Mouse (Mus musculus): ENCODE measurements at regions not wholly inside any gene's neighbourhood (a gene's known extent, or its start where the extent isn't known, plus 50 kb on each side); places are given as distances from the start of the nearest gene placed in this dataset.
A peak's percentile ranks its signal among the peaks of the same experiment; 100 is the strongest.

DNA sequence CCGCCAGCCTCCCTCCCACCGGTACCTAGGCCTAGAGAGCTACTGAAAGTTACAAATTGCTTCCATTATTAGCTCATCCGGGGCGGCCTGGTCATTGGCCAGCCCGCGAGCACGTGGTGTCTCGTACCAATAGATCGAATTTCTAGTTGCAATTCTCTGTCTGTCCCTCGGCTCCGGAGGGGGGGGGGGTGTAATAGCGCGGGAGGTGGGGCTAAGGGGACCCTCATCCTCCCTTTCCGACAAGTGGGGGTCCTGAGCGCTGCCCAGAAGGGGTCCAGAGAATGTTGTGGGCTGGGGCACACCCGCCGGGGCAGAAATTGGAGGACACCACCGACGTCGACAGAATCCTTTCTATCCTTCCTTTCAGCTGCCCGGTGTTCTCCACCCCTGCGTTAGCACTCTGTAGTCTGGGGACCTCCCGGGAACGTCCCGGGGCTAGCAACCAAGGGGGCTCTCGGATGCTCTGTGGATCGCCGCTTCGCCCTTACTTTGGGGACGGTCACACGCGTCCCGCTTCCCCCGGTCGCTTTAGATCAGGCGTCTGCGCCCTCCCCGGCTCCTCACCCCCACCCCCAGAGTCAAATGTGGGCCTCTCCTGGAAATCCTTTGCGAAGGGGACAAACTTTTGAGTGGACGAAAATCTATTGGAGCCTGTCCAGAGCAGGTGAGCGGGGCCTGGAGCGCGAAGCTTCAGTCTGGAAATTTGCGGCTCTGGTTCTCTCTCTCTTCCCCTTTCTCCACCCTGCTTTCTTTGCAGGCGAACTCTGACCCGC is 64.6 kb downstream of the Smug1 start:
- H3K36me3 ChIP-seq = no peaks in the 10 kb centered on the region
- peak overlapping the region; percentile 64 for H3K4me3 ChIP-seq
- peak overlapping the region; percentile 75 for H3K27ac ChIP-seq
- DNase-seq (ENCODE audit: low spot score) = peak; percentile 80
- no peaks in the 10 kb centered on the region for H3K9me3 ChIP-seq (replicated peaks)
- H3K27me3 ChIP-seq (ENCODE audit: low read depth, poor library complexity, severe bottlenecking) = peaks cover 92% of the 10 kb centered on the region
- WGBS = under 1% methylated on average over 46 of the region's 46 CpGs
- peaks cover 47% of the 10 kb centered on the region for H3K4me1 ChIP-seq

DNA sequence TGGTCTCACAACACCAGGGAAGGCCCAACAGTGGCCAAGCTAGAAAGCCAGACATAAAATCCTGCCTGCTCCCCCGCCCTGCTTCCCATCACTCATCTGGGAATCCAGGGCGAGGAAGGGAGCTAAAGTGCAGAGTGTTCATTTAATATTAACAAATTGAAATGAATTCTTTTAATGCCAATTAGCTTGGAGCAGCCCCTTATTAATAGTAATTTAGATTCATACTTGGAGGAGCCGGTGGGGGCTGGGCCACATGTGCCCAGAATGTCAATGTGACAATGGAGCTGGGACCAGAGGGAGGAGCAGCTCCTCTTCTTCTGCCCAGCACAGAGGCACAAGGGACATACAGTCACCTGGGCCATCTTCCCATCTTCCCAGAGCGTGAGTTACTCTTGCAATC is 66.8 kb downstream of the Smug1 start:
- Histone ChIP-seq H3K4me1 (peaks cover 32% of the 10 kb centered on the region), H3K36me3 (no peaks in the 10 kb centered on the region), H3K27me3 (ENCODE audit: low read depth, poor library complexity, severe bottlenecking) (peaks cover 91% of the 10 kb centered on the region), H3K27ac (no peak overlapping the region), H3K4me3 (no peak overlapping the region), H3K9me3 (replicated peaks) (no peaks in the 10 kb centered on the region)
- 69% methylated on average over 4 of the region's 4 CpGs for WGBS
- no peak for DNase-seq (ENCODE audit: low spot score)

DNA sequence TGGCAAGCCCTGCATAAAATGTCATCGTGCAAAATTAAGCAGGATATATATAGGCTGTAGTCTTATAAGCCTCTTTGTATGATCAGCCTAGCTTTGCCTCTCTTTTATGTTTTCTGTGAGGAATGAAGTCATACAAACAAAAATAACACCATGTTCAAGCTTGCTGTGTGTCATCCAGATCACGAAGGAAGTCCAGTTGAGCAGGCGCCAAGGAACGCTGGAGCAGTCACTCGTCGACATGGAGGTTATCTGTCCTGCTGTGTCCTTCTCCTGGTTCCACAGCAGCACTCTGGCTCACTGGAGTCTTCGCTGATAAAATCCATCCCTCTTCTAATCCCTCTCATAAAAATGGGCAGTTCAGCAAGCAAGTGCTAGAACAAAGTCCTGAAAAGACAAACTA is 72.4 kb downstream of the Smug1 start:
- DNase-seq (ENCODE audit: low spot score) = no peak
- peaks cover 7% of the 10 kb centered on the region; the same call in 1 of the 2 replicates for H3K4me1 ChIP-seq
- H3K36me3 ChIP-seq = no peaks in the 10 kb centered on the region; the same call in 1 of the 2 replicates
- 71% methylated on average over 7 of the region's 7 CpGs for WGBS
- H3K9me3 ChIP-seq (replicated peaks) = no peaks in the 10 kb centered on the region
- peaks cover 76% of the 10 kb centered on the region for H3K27me3 ChIP-seq (ENCODE audit: low read depth, poor library complexity, severe bottlenecking)
- no peak overlapping the region for H3K27ac ChIP-seq
- H3K4me3 ChIP-seq = no peak overlapping the region

DNA sequence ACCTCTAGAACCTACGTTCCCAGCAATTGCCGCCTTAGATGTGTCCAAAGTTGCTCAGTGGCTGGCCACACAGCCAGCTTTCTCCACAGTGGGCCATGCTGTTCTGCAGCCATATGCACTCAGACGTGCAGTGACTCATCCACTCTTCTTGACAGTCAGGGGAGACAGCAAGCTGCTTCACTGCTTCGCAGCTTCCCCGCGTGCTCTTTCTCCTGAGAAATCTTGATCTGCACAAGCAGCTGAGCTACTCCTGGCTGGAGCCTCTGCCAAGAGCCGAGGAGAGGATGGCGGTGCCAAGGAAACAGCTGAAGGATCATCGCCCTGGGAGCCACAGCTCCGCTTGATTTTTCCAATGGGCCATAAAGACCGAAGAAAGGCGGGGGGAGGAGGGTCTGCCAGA is 73.2 kb downstream of the Smug1 start:
- peaks cover 77% of the 10 kb centered on the region for H3K27me3 ChIP-seq (ENCODE audit: low read depth, poor library complexity, severe bottlenecking)
- 77% methylated on average over 12 of the region's 12 CpGs for WGBS
- no peak for DNase-seq (ENCODE audit: low spot score)
- no peak overlapping the region for H3K4me3 ChIP-seq
- no peaks in the 10 kb centered on the region for H3K9me3 ChIP-seq (replicated peaks)
- H3K4me1 ChIP-seq = peaks cover 7% of the 10 kb centered on the region; the same call in 1 of the 2 replicates
- no peaks in the 10 kb centered on the region; the same call in 1 of the 2 replicates for H3K36me3 ChIP-seq
- H3K27ac ChIP-seq = no peak overlapping the region

- DNase-seq (ENCODE audit: low spot score) = no peak
- no peaks in the 10 kb centered on the region; the same call in 1 of the 2 replicates for H3K36me3 ChIP-seq
- H3K4me1 ChIP-seq = peaks cover 8% of the 10 kb centered on the region; the same call in 1 of the 2 replicates
- no peak overlapping the region for H3K4me3 ChIP-seq
- peaks cover 79% of the 10 kb centered on the region for H3K27me3 ChIP-seq (ENCODE audit: low read depth, poor library complexity, severe bottlenecking)
- H3K9me3 ChIP-seq (replicated peaks) = no peaks in the 10 kb centered on the region
- no peak overlapping the region for H3K27ac ChIP-seq
These were observed 73.8 kb downstream of the Hoxc4 start for GRCm38 (mm10) chr15:103092496-103092895.

GRCm38 (mm10) chr15:103090280-103091164 is 71.8 kb downstream of the Hoxc4 start:
- Histone ChIP-seq H3K4me1 (peaks cover 22% of the 10 kb centered on the region), H3K27ac (no peak overlapping the region), H3K27me3 (ENCODE audit: low read depth, poor library complexity, severe bottlenecking) (peaks cover 80% of the 10 kb centered on the region), H3K4me3 (no peak overlapping the region), H3K36me3 (no peaks in the 10 kb centered on the region; the same call in 1 of the 2 replicates), H3K9me3 (replicated peaks) (no peaks in the 10 kb centered on the region)
- DNase-seq (ENCODE audit: low spot score) = no peak
- WGBS = 70% methylated on average over 6 of the region's 6 CpGs

- Histone ChIP-seq H3K9me3 (replicated peaks) (no peaks in the 10 kb centered on the region), H3K36me3 (no peaks in the 10 kb centered on the region; the same call in 1 of the 2 replicates), H3K27ac (no peak overlapping the region), H3K4me1 (peaks cover 23% of the 10 kb centered on the region), H3K4me3 (no peak overlapping the region), H3K27me3 (ENCODE audit: low read depth, poor library complexity, severe bottlenecking) (peaks cover 81% of the 10 kb centered on the region)
- 76% methylated on average over 1 of the region's 1 CpGs for WGBS
- no peak for DNase-seq (ENCODE audit: low spot score)
These were observed 71.1 kb downstream of the Hoxc4 start for GRCm38 (mm10) chr15:103089852-103090251.

DNA sequence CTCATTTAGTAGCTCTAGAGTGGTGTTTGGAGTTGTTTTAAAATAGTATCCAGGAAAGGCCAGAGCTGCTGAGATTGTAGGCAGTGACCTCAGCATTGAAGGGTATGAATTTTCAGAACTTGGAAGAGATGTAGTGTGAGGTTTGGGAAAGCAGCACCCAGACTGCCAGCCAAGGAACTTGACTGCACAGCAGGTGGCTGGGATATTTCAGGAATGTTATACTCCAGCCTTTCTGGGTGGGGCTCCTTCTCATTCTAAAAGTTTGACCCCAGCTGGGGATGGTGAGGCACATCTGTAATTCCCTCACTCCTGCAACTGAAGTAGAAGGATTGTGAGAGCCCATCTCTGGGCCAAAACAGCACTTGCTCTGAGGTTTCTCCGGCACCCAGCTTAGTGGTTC is 70.7 kb downstream of the Hoxc4 start:
- no peak for DNase-seq (ENCODE audit: low spot score)
- Histone ChIP-seq H3K27me3 (ENCODE audit: low read depth, poor library complexity, severe bottlenecking) (peaks cover 82% of the 10 kb centered on the region), H3K4me3 (no peak overlapping the region), H3K9me3 (replicated peaks) (no peaks in the 10 kb centered on the region), H3K27ac (no peak overlapping the region), H3K4me1 (peaks cover 23% of the 10 kb centered on the region), H3K36me3 (no peaks in the 10 kb centered on the region; the same call in 1 of the 2 replicates)
- WGBS = 67% methylated on average over 1 of the region's 1 CpGs

DNA sequence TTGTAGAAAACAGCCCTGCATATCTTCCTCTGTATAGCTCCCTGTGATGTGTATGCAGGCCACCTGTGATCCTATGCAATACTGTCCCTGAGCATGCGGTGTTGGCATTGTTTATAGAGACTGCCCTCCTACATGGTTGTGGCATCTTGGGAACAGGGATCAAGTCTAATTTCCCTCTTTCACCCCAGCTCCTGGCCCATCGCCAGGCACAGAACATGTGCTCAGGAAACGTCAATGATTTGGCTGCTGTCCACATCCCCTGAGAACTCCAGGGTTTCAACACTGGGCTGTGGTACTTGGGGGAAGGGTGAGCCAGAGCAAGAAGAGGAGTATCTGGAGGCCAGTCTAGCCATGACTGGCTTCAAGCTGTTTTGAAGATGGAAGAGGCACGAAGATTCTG is 68.5 kb downstream of the Hoxc4 start:
- Histone ChIP-seq H3K27ac (no peak overlapping the region), H3K4me1 (peaks cover 19% of the 10 kb centered on the region), H3K27me3 (ENCODE audit: low read depth, poor library complexity, severe bottlenecking) (peaks cover 94% of the 10 kb centered on the region), H3K36me3 (no peaks in the 10 kb centered on the region), H3K9me3 (replicated peaks) (no peaks in the 10 kb centered on the region), H3K4me3 (no peak overlapping the region)
- WGBS = 49% methylated on average over 4 of the region's 4 CpGs
- no peak for DNase-seq (ENCODE audit: low spot score)

- H3K4me3 ChIP-seq = peak overlapping the region; percentile 52
- H3K4me1 ChIP-seq = peaks cover 19% of the 10 kb centered on the region
- WGBS = 18% methylated on average over 15 of the region's 15 CpGs
- H3K27me3 ChIP-seq (ENCODE audit: low read depth, poor library complexity, severe bottlenecking) = peaks cover 99% of the 10 kb centered on the region
- 0 out of 2 replicates have a peak overlapping the region, but pooled peaks have one; percentile 76 for H3K27ac ChIP-seq
- DNase-seq (ENCODE audit: low spot score) = no peak
- no peaks in the 10 kb centered on the region for H3K9me3 ChIP-seq (replicated peaks)
- no peaks in the 10 kb centered on the region for H3K36me3 ChIP-seq
These were observed 67.9 kb downstream of the Hoxc4 start for GRCm38 (mm10) chr15:103086672-103087069.
